ENCODE assay signal across 9 mouse cellular contexts in the genomic region with DNA sequence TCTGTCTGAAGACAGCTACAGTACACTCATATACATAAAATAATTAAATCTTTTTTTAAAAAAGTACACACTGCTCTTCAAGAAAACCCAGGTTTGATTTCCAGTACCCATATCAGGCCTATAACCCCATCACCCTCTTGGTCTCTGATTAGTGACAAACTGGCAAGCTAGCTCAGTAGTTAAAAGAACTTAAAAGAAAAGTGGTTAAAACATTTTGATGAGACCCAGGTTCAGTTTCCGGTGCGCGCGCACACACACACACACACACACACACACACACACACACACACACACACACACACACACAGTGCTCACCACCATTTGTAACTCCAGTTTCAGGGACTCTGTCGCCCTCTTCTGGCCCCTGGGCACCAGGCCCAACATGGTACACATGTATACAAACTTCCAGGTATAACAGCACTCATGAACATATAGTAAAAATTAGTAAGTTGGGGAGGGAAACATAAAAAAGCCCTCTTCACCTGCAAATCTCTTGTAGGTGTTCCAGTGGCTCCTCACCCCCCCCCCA. TPM values are rescaled to one million over a fixed set of nuclear protein-coding genes. Genes with fewer than 3 reads are reported as not detected.
A peak's percentile ranks its signal among the peaks of the same experiment; 100 is the strongest.
DNase-seq lines count a peak whose midpoint lies in the region; ATAC-seq and TF ChIP-seq lines count a peak whose summit lies in the region.
"Had no signal": no experiment of that assay in that cellular context is flagged by ENCODE, and none has a peak within 500 bp of the region (broad histone marks: within the 10 kb centered on the region; RNA-seq: fewer than 3 reads in every experiment).

No protein-coding gene starts in this region.

- peak; percentile 36 for DNase-seq in embryo, embryonic 11 days
- no peak for DNase-seq in embryo, embryonic 10.5 days (ENCODE audit: low spot score)
- peak; percentile 49 for DNase-seq in lung, embryonic 14.5 days
- no peak for DNase-seq in lung, postnatal 4 days
- DNase-seq in brain, adult 2 months (ENCODE audit: low read depth, low spot score), result peak; percentile 48
- DNase-seq in spleen, postnatal 36 days (ENCODE audit: low spot score in 2 of 2), result peak; percentile 27 to 37
- no peak for DNase-seq in frontal cortex, postnatal 10 days (ENCODE audit: low spot score in 2 of 2)
- no peak for DNase-seq in urinary bladder, postnatal 36 days (ENCODE audit: low spot score in 2 of 2)

- 0 out of 2 replicates have a peak, but pooled peaks cover 2% of the 10 kb centered on the region for H3K9me3 ChIP-seq in lung, embryonic 14.5 days (ENCODE audit: low read depth, low read length)
- H3K9me3 ChIP-seq: limb, embryonic 15.5 days had no signal

- ATAC-seq in lung, embryonic 14.5 days (ENCODE audit: insufficient read depth), result no peak

- TF ChIP-seq CTCF in lung, embryonic 14.5 days (IDR thresholded peaks at IDR 0.05; ENCODE audit: low read depth), result peak; percentile 57

- no peaks in the 10 kb centered on the region for H3K27me3 ChIP-seq in lung, embryonic 14.5 days (ENCODE audit: insufficient read depth, low read length)
- H3K27me3 ChIP-seq: limb, embryonic 15.5 days had no signal

- no peaks in the 10 kb centered on the region for H3K4me1 ChIP-seq in lung, embryonic 14.5 days (ENCODE audit: insufficient read depth)

- peaks cover 34% of the 10 kb centered on the region for H3K36me3 ChIP-seq in lung, embryonic 14.5 days (ENCODE audit: insufficient read depth)

- H3K4me2 ChIP-seq in lung, embryonic 14.5 days, result no peak overlapping the region
- H3K4me2 ChIP-seq: limb, embryonic 15.5 days had no signal

- no peak overlapping the region for H3K9ac ChIP-seq in lung, embryonic 14.5 days
- H3K9ac ChIP-seq: limb, embryonic 15.5 days had no signal

- H3K4me3 ChIP-seq in lung, embryonic 14.5 days (ENCODE audit: low read depth, low read length), result no peak overlapping the region
- H3K4me3 ChIP-seq: limb, embryonic 15.5 days had no signal

- 80% methylated on average over 5 of the region's 5 CpGs for WGBS in lung, embryonic 14.5 days

- no peak overlapping the region for H3K27ac ChIP-seq in lung, embryonic 14.5 days (ENCODE audit: low read depth)
- H3K27ac ChIP-seq: limb, embryonic 15.5 days had no signal

RNA-seq across cellular contexts. Expression of gene Klhdc9, which starts 4.7 kb away (rescaled TPM):
- 1.0 and 1.5 TPM in 2 replicates for polyA plus RNA-seq in lung, embryonic 14.5 days (2014; fragmentation: Nextera tagmentation; extraction: Ambion mirVana)

RNA-seq across cellular contexts. Expression of gene Pfdn2, which starts 10.4 kb away (rescaled TPM):
- 40.0 and 44.5 TPM in 2 replicates for polyA plus RNA-seq in lung, embryonic 14.5 days (2014; fragmentation: Nextera tagmentation; extraction: Ambion mirVana)

RNA-seq across cellular contexts. Expression of gene Nit1, which starts 10.4 kb away (rescaled TPM):
- polyA plus RNA-seq in lung, embryonic 14.5 days (2014; fragmentation: Nextera tagmentation; extraction: Ambion mirVana), result 27.5 and 30.1 TPM in 2 replicates

RNA-seq across cellular contexts. Expression of gene Nectin4, which starts 14.0 kb away (rescaled TPM):
- polyA plus RNA-seq in lung, embryonic 14.5 days (2014; fragmentation: Nextera tagmentation; extraction: Ambion mirVana), result 2.3 and 2.4 TPM in 2 replicates

RNA-seq across cellular contexts. Expression of gene Dedd, which starts 26.9 kb away (rescaled TPM):
- polyA plus RNA-seq in lung, embryonic 14.5 days (2014; fragmentation: Nextera tagmentation; extraction: Ambion mirVana), result 48.8 and 48.9 TPM in 2 replicates

Comparison
In these comparisons a context has a peak if more than half of its experiments do, and no peak if none do; other contexts are left out.
1. DNase-seq: peak in embryo, embryonic 11 days (single experiment), lung, embryonic 14.5 days (single experiment), brain, adult 2 months (single experiment) and spleen, postnatal 36 days (2 of 2); none in embryo, embryonic 10.5 days (single experiment), lung, postnatal 4 days (0 of 2), frontal cortex, postnatal 10 days (0 of 2) and urinary bladder, postnatal 36 days (0 of 2).